Mouse (Mus musculus): ENCODE results near the gene Pgc. TPM values are rescaled to one million over a fixed set of nuclear protein-coding genes. Genes with fewer than 3 reads are reported as not detected.

The Pgc gene
- polyA plus RNA-seq, 1 experiment: 0.18 TPM

- H3K4me3 ChIP-seq (ENCODE audit: extremely low read depth, insufficient read depth, insufficient read length): no peak overlapping the region
- H3K4me1 ChIP-seq (ENCODE audit: control insufficient read depth, insufficient read depth, insufficient read length): peaks cover 37% of the 10 kb centered on the region; the same call in 1 of the 2 replicates
- TF ChIP-seq POLR2A (IDR thresholded peaks at IDR 0.05; ENCODE audit: low read depth, low read length): no peak
- no peak for TF ChIP-seq CTCF (IDR thresholded peaks at IDR 0.05; ENCODE audit: extremely low read depth, insufficient read depth, insufficient read length, insufficient replicate concordance)
- WGBS: 32% methylated on average over 2 of the region's 2 CpGs
- H3K36me3 ChIP-seq (ENCODE audit: control insufficient read depth, insufficient read depth, low read length): no peaks in the 10 kb centered on the region
- H3K27me3 ChIP-seq (ENCODE audit: control insufficient read depth, insufficient read depth, low read length): no peaks in the 10 kb centered on the region
- H3K27ac ChIP-seq (ENCODE audit: insufficient read depth, low read length): peak overlapping the region; percentile 89
- no peak for DNase-seq (ENCODE audit: low read depth in 1 of 2, low spot score in 2 of 2)
Observed at GRCm38 (mm10) chr17:47767081-47767455, 40.4 kb downstream of the Pgc start.

- H3K27ac ChIP-seq (ENCODE audit: insufficient read depth, low read length): peak overlapping the region; percentile 96
- no peak for DNase-seq (ENCODE audit: low read depth in 1 of 2, low spot score in 2 of 2)
- no peak for TF ChIP-seq CTCF (IDR thresholded peaks at IDR 0.05; ENCODE audit: extremely low read depth, insufficient read depth, insufficient read length, insufficient replicate concordance)
- no peak for TF ChIP-seq POLR2A (IDR thresholded peaks at IDR 0.05; ENCODE audit: low read depth, low read length)
- H3K4me3 ChIP-seq (ENCODE audit: extremely low read depth, insufficient read depth, insufficient read length): 0 out of 2 replicates have a peak overlapping the region, but pooled peaks have one; percentile 2
- no peaks in the 10 kb centered on the region for H3K27me3 ChIP-seq (ENCODE audit: control insufficient read depth, insufficient read depth, low read length)
- no peaks in the 10 kb centered on the region for H3K36me3 ChIP-seq (ENCODE audit: control insufficient read depth, insufficient read depth, low read length)
- WGBS: 68% methylated on average over 10 of the region's 17 CpGs
- peaks cover 37% of the 10 kb centered on the region; the same call in 1 of the 2 replicates for H3K4me1 ChIP-seq (ENCODE audit: control insufficient read depth, insufficient read depth, insufficient read length)
Observed at GRCm38 (mm10) chr17:47767456-47768141, 41.0 kb downstream of the Pgc start.

DNA sequence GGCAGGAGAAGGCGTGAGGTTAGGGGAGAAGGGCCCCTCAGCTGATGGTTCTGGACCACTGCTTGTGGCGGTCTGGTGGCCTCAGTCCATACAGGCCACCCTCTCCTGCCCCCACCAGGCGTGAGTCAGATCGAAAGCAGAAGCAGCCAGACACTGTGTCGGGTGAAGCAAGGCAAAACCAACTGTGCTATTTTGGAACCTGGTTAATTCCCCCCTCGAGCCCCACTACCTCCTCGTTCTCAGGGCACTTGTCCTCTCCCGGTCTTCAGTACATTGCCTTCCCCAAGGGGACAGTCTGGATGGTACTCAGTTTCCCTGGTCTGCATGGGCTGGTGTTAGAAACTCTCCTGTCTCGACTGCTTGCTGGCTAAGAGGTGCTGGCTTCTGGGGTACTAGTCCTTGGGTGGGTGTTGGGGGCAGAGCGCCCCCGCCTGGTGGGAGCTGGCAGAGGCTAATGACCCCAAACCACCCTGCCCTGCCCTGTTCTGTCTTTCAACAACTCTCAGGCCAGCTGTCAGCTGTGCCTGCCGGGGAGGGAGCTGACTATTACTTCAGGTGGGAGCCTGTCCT is 42.1 kb downstream of the Pgc start:
- Histone ChIP-seq H3K4me1 (ENCODE audit: control insufficient read depth, insufficient read depth, insufficient read length) (peaks cover 43% of the 10 kb centered on the region; the same call in 1 of the 2 replicates), H3K27me3 (ENCODE audit: control insufficient read depth, insufficient read depth, low read length) (no peaks in the 10 kb centered on the region)
- WGBS: 8% methylated on average over 12 of the region's 12 CpGs

GRCm38 (mm10) chr17:47769389-47770299 is 43.0 kb downstream of the Pgc start:
- DNase-seq (ENCODE audit: low read depth in 1 of 2, low spot score in 2 of 2): peak in 1 of 2 experiments; percentile 43
- H3K36me3 ChIP-seq (ENCODE audit: control insufficient read depth, insufficient read depth, low read length): no peaks in the 10 kb centered on the region
- WGBS: 54% methylated on average over 11 of the region's 11 CpGs
- TF ChIP-seq POLR2A (IDR thresholded peaks at IDR 0.05; ENCODE audit: low read depth, low read length) (peak; percentile 33), CTCF (IDR thresholded peaks at IDR 0.05; ENCODE audit: extremely low read depth, insufficient read depth, insufficient read length, insufficient replicate concordance) (no peak)
- H3K27me3 ChIP-seq (ENCODE audit: control insufficient read depth, insufficient read depth, low read length): no peaks in the 10 kb centered on the region
- H3K4me1 ChIP-seq (ENCODE audit: control insufficient read depth, insufficient read depth, insufficient read length): peaks cover 43% of the 10 kb centered on the region; the same call in 1 of the 2 replicates
- H3K4me3 ChIP-seq (ENCODE audit: extremely low read depth, insufficient read depth, insufficient read length): peak overlapping the region; percentile 53
- peak overlapping the region; percentile 96 for H3K27ac ChIP-seq (ENCODE audit: insufficient read depth, low read length)

More for the DNA sequence above, 42.1 kb downstream of the Pgc start:
- Histone ChIP-seq H3K27ac (ENCODE audit: insufficient read depth, low read length) (peak overlapping the region; percentile 96), H3K36me3 (ENCODE audit: control insufficient read depth, insufficient read depth, low read length) (no peaks in the 10 kb centered on the region), H3K4me3 (ENCODE audit: extremely low read depth, insufficient read depth, insufficient read length) (peak overlapping the region; percentile 53)
- DNase-seq (ENCODE audit: low read depth in 1 of 2, low spot score in 2 of 2): peak; percentile 83 to 92
- TF ChIP-seq POLR2A (IDR thresholded peaks at IDR 0.05; ENCODE audit: low read depth, low read length) (no peak; the same call in 1 of the 2 replicates), CTCF (IDR thresholded peaks at IDR 0.05; ENCODE audit: extremely low read depth, insufficient read depth, insufficient read length, insufficient replicate concordance) (peak; percentile 62)

DNA sequence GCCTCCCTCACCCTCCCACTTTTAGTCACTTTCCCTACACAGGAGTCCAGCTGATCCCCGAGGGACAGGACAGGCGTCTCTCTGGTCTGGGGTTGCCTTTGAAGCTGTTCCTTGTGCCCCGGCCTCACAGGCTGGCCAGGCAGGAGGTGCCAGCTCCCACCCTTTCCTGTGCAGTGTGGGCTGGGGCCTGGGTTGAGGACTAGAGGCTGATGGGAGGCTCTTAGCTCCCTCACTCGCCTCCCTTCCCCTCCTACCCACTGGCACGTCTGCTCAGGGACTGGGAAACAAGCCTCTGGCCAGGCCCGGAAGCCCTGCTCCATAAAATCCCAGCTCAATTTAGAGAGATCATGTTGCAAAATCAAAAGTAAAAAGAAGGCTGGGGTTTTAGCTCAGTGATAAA is 47.0 kb downstream of the Pgc start:
- WGBS: 49% methylated on average over 6 of the region's 6 CpGs
- Histone ChIP-seq H3K27ac (ENCODE audit: insufficient read depth, low read length) (peak overlapping the region; percentile 45), H3K4me1 (ENCODE audit: control insufficient read depth, insufficient read depth, insufficient read length) (peaks cover 21% of the 10 kb centered on the region; the same call in 1 of the 2 replicates), H3K27me3 (ENCODE audit: control insufficient read depth, insufficient read depth, low read length) (no peaks in the 10 kb centered on the region), H3K36me3 (ENCODE audit: control insufficient read depth, insufficient read depth, low read length) (no peaks in the 10 kb centered on the region; the same call in 1 of the 2 replicates), H3K4me3 (ENCODE audit: extremely low read depth, insufficient read depth, insufficient read length) (no peak overlapping the region)
- no peak for DNase-seq (ENCODE audit: low read depth in 1 of 2, low spot score in 2 of 2)
- TF ChIP-seq CTCF (IDR thresholded peaks at IDR 0.05; ENCODE audit: extremely low read depth, insufficient read depth, insufficient read length, insufficient replicate concordance) (no peak), POLR2A (IDR thresholded peaks at IDR 0.05; ENCODE audit: low read depth, low read length) (no peak)

DNA sequence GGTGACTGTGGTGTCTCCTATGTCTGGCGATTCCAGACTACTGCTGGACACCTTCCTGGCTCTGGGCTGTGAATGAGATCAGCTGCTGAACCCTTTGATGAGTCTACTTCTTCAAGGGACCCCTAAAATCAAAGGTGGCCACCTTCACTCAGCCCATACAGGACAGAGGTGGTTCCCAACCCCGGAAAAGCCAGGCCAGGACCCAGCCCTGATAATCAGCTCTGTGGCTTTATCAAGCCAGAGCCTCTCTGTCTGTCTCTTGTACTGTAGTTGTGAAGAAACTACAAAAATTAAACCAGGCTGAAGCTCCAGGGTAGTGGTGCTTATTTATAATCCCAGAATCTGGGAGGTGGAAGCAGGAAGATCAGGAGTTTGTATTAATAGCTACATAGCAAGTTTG is 50.5 kb downstream of the Pgc start:
- Histone ChIP-seq H3K36me3 (ENCODE audit: control insufficient read depth, insufficient read depth, low read length) (no peaks in the 10 kb centered on the region; the same call in 1 of the 2 replicates), H3K27ac (ENCODE audit: insufficient read depth, low read length) (no peak overlapping the region), H3K4me1 (ENCODE audit: control insufficient read depth, insufficient read depth, insufficient read length) (peaks cover 9% of the 10 kb centered on the region; the same call in 1 of the 2 replicates), H3K27me3 (ENCODE audit: control insufficient read depth, insufficient read depth, low read length) (no peaks in the 10 kb centered on the region), H3K4me3 (ENCODE audit: extremely low read depth, insufficient read depth, insufficient read length) (no peak overlapping the region)
- WGBS: 72% methylated on average over 2 of the region's 2 CpGs
- TF ChIP-seq POLR2A (IDR thresholded peaks at IDR 0.05; ENCODE audit: low read depth, low read length) (no peak), CTCF (IDR thresholded peaks at IDR 0.05; ENCODE audit: extremely low read depth, insufficient read depth, insufficient read length, insufficient replicate concordance) (no peak)
- DNase-seq (ENCODE audit: low read depth in 1 of 2, low spot score in 2 of 2): no peak

Measured in spleen, adult 2 months (tissue).